Mouse (Mus musculus): Measurements from ENCODE around the gene Pdxp. TPM values are rescaled to one million over a fixed set of nuclear protein-coding genes. Genes with fewer than 3 reads are reported as not detected.

The Pdxp gene
- polyA plus RNA-seq, 1 experiment from 2014 or later: 1.9 TPM

DNA sequence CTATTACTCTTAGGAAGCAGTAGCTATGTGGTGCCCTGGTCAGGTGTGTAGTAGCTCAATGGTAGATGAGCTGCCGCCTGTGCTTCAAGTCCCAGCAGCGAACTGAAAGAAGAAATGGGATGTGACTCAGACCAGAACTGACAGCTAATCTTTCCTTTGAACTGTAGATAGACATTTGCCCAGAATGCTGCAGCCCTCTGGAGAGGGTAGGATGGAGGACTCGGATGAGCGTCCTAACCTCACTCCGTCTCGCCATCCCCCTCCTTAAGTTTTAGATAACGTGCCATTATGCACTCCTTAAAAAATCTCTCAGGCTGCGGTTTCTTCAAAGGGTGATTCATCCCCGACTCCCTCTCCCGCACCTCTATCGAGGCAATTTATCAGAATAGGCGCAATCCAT lies 6.2 kb downstream of the Pdxp start:
- DNase-seq (no peak), ATAC-seq (no peak)
- H3K9ac ChIP-seq (replicated peaks): no peak overlapping the region
- H3K4me3 ChIP-seq (ENCODE audit: low read depth, low read length): no peak overlapping the region
- H3K4me1 ChIP-seq (ENCODE audit: insufficient read depth): peaks cover 34% of the 10 kb centered on the region
- no peak overlapping the region for H3K4me2 ChIP-seq (ENCODE audit: low read depth, low read length)
- H3K9me3 ChIP-seq (ENCODE audit: low read length): no peaks in the 10 kb centered on the region
- H3K36me3 ChIP-seq (replicated peaks; ENCODE audit: insufficient read depth, low read length): no peaks in the 10 kb centered on the region
- no peak overlapping the region for H3K27ac ChIP-seq (ENCODE audit: low read depth)
- no peaks in the 10 kb centered on the region for H3K27me3 ChIP-seq (ENCODE audit: insufficient read depth, low read length)
- WGBS (ENCODE audit: insufficient replicate concordance): 83% methylated on average over 12 of the region's 12 CpGs
- TF ChIP-seq EP300 (IDR thresholded peaks at IDR 0.05; ENCODE audit: low read depth) (no peak), CTCF (IDR thresholded peaks at IDR 0.05; ENCODE audit: low read depth) (no peak)

GRCm38 (mm10) chr15:78922700-78923099 lies 9.0 kb downstream of the Pdxp start:
- H3K36me3 ChIP-seq (replicated peaks; ENCODE audit: insufficient read depth, low read length): no peaks in the 10 kb centered on the region
- H3K4me2 ChIP-seq (ENCODE audit: low read depth, low read length): peak overlapping the region; percentile 72
- peak overlapping the region; percentile 93 for H3K27ac ChIP-seq (ENCODE audit: low read depth)
- ATAC-seq (peak; percentile 83), DNase-seq (peak; percentile 79)
- peaks cover 51% of the 10 kb centered on the region for H3K4me1 ChIP-seq (ENCODE audit: insufficient read depth)
- H3K9ac ChIP-seq (replicated peaks): peak overlapping the region; percentile 58
- H3K9me3 ChIP-seq (ENCODE audit: low read length): no peaks in the 10 kb centered on the region
- H3K27me3 ChIP-seq (ENCODE audit: insufficient read depth, low read length): no peaks in the 10 kb centered on the region
- H3K4me3 ChIP-seq (ENCODE audit: low read depth, low read length): peak overlapping the region; percentile 28
- TF ChIP-seq CTCF (IDR thresholded peaks at IDR 0.05; ENCODE audit: low read depth) (peak; percentile 61), EP300 (IDR thresholded peaks at IDR 0.05; ENCODE audit: low read depth) (peak; percentile 96)
- 47% methylated on average over 7 of the region's 7 CpGs for WGBS (ENCODE audit: insufficient replicate concordance)

- no peaks in the 10 kb centered on the region for H3K27me3 ChIP-seq (ENCODE audit: insufficient read depth, low read length)
Observed at GRCm38 (mm10) chr15:78923585-78923984, 9.9 kb downstream of the Pdxp start.

DNA sequence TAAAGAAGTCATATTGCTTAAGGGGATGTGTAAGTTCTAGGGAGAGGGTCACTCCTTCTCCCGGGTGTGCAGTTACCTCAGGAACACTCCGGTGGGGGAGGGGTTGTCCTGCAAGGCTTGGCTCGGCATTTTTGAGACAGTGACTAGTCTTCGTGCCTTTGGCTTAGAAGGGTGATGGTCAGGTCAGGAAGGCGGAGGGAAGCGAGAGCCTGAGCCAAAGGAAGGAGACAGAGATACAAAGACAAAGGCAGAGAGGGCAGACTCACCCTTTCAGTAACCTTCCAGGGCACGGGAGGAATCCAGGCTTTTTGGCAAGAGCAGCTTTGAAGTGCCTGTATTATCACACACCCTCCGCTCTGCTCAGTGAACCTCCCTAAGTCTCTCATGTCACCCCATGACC lies 11.4 kb downstream of the Pdxp start:
- no peaks in the 10 kb centered on the region for H3K27me3 ChIP-seq (ENCODE audit: insufficient read depth, low read length)
- H3K4me2 ChIP-seq (ENCODE audit: low read depth, low read length): no peak overlapping the region
- no peak overlapping the region for H3K4me3 ChIP-seq (ENCODE audit: low read depth, low read length)
- H3K27ac ChIP-seq (ENCODE audit: low read depth): peak overlapping the region; percentile 29; the same call in 1 of the 2 replicates
- TF ChIP-seq EP300 (IDR thresholded peaks at IDR 0.05; ENCODE audit: low read depth) (no peak), CTCF (IDR thresholded peaks at IDR 0.05; ENCODE audit: low read depth) (no peak)
- no peaks in the 10 kb centered on the region for H3K36me3 ChIP-seq (replicated peaks; ENCODE audit: insufficient read depth, low read length)
- peaks cover 61% of the 10 kb centered on the region for H3K4me1 ChIP-seq (ENCODE audit: insufficient read depth)
- ATAC-seq (no peak), DNase-seq (no peak)
- no peaks in the 10 kb centered on the region for H3K9me3 ChIP-seq (ENCODE audit: low read length)
- 0 out of 2 replicates have a peak overlapping the region, but pooled peaks have one; percentile 42 for H3K9ac ChIP-seq (replicated peaks)
- WGBS (ENCODE audit: insufficient replicate concordance): 58% methylated on average over 8 of the region's 8 CpGs

More at GRCm38 (mm10) chr15:78923585-78923984, 9.9 kb downstream of the Pdxp start:
- Histone ChIP-seq H3K36me3 (replicated peaks; ENCODE audit: insufficient read depth, low read length) (no peaks in the 10 kb centered on the region), H3K9ac (replicated peaks) (peak overlapping the region; percentile 58), H3K4me3 (ENCODE audit: low read depth, low read length) (peak overlapping the region; percentile 28), H3K4me1 (ENCODE audit: insufficient read depth) (peaks cover 60% of the 10 kb centered on the region), H3K9me3 (ENCODE audit: low read length) (no peaks in the 10 kb centered on the region), H3K4me2 (ENCODE audit: low read depth, low read length) (peak overlapping the region; percentile 72), H3K27ac (ENCODE audit: low read depth) (peak overlapping the region; percentile 93)
- ATAC-seq (peak; percentile 72), DNase-seq (peak; percentile 77)
- TF ChIP-seq EP300 (IDR thresholded peaks at IDR 0.05; ENCODE audit: low read depth) (0 out of 2 replicates have a peak, but pooled peaks have one; percentile 55), CTCF (IDR thresholded peaks at IDR 0.05; ENCODE audit: low read depth) (no peak)
- 36% methylated on average over 6 of the region's 6 CpGs for WGBS (ENCODE audit: insufficient replicate concordance)

- 8% methylated on average over 20 of the region's 20 CpGs for WGBS (ENCODE audit: insufficient replicate concordance)
- Histone ChIP-seq H3K4me3 (ENCODE audit: low read depth, low read length) (peak within 1 kb of the TSS; percentile 43), H3K27me3 (ENCODE audit: insufficient read depth, low read length) (no peaks in the 10 kb centered on the region), H3K9me3 (ENCODE audit: low read length) (no peaks in the 10 kb centered on the region), H3K4me2 (ENCODE audit: low read depth, low read length) (peak within 1 kb of the TSS; percentile 69), H3K36me3 (replicated peaks; ENCODE audit: insufficient read depth, low read length) (no peaks in the 10 kb centered on the region), H3K4me1 (ENCODE audit: insufficient read depth) (peaks cover 61% of the 10 kb centered on the region), H3K27ac (ENCODE audit: low read depth) (peak within 1 kb of the TSS; percentile 67), H3K9ac (replicated peaks) (peak within 1 kb of the TSS; percentile 49)
- ATAC-seq: peak; percentile 32
- TF ChIP-seq CTCF (IDR thresholded peaks at IDR 0.05; ENCODE audit: low read depth) (no peak), EP300 (IDR thresholded peaks at IDR 0.05; ENCODE audit: low read depth) (no peak)
- peak; percentile 84 for DNase-seq
Observed at GRCm38 (mm10) chr15:78926021-78926919, 12.6 kb downstream of the Pdxp start, which contains the start of gene Lgals1. Gene Lgals1, plus strand, starts transcription at chr15:78926725.

DNA sequence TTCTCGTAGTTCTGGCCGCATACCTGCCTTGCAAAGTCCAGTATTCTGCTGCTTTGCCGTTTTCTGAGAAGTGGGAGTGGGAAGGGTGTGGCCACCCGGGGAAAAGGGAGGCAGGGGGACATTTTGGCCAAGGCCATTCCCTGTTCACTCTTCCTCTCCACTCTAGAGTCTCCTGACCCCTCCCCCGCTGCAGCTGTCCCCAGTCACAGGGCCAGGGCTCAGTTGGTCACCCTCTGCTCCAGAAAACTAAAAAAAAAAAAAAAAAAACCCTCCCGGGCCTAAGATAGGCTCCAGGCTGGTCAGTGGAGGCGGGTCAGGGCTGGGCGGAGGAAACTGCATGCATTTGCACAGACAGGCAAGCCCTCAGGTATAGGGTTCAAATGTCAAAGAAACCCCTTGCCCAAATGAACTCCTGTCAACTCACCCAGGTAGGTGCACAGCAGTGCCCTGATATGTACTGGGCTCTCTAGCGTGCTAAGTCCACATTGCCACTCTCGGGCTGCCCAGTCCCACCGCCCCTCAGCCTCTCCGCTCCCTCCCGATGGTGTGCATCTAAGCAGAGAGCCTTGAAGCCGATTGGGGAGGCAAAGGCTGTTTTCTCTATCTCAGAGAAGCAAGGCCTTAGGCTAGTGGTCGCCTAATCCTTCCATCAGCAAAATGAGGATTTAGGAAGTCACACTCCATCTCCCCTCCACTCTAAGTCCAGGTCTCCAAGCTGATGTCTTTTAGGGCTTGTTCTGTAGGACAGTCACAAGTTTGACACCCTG lies 13.5 kb downstream of the Pdxp start:
- no peak for TF ChIP-seq EP300 (IDR thresholded peaks at IDR 0.05; ENCODE audit: low read depth)
- TF ChIP-seq CTCF (IDR thresholded peaks at IDR 0.05; ENCODE audit: low read depth): no peak
- ATAC-seq (no peak), DNase-seq (no peak)
- WGBS (ENCODE audit: insufficient replicate concordance): 14% methylated on average over 15 of the region's 15 CpGs
- Histone ChIP-seq H3K27ac (ENCODE audit: low read depth) (peak overlapping the region; percentile 67), H3K36me3 (replicated peaks; ENCODE audit: insufficient read depth, low read length) (no peaks in the 10 kb centered on the region), H3K9ac (replicated peaks) (peak overlapping the region; percentile 49), H3K4me2 (ENCODE audit: low read depth, low read length) (peak overlapping the region; percentile 69), H3K4me1 (ENCODE audit: insufficient read depth) (peaks cover 57% of the 10 kb centered on the region), H3K9me3 (ENCODE audit: low read length) (no peaks in the 10 kb centered on the region), H3K4me3 (ENCODE audit: low read depth, low read length) (peak overlapping the region; percentile 43), H3K27me3 (ENCODE audit: insufficient read depth, low read length) (no peaks in the 10 kb centered on the region)

All from liver, postnatal 0 days (tissue).